Mouse (Mus musculus) heart, adult 2 months (tissue): ENCODE results near the gene Gm13278. TPM values are rescaled to one million over a fixed set of nuclear protein-coding genes. Genes with fewer than 3 reads are reported as not detected.
"Not testable (repeated sequence)": the region's sequence is repeated elsewhere in the genome, so short reads cannot be mapped to it uniquely, and the experiment has no call there.

Experiments used
- DNase-seq, 2 experiments: peaks; one replicate each; pipeline ENCODE4 v3.0.0; 2021
- H3K27ac ChIP-seq: fragments of 200-600 bp; 2 replicates; pipeline ENCODE4 v1.8.1; 2022
- H3K27me3 ChIP-seq: fragments of 200-500 bp; 2 replicates; pipeline ENCODE4 v1.6.1; 2012; ENCODE audit warnings: mild to moderate bottlenecking, low read length, inconsistent platforms, mixed read lengths; ENCODE audit not compliant: control insufficient read depth, insufficient read depth
- H3K36me3 ChIP-seq: fragments of 200-500 bp; 2 replicates; pipeline ENCODE4 v1.6.1; 2012; ENCODE audit warnings: low read length, inconsistent platforms; ENCODE audit not compliant: control insufficient read depth, insufficient read depth
- H3K4me1 ChIP-seq: fragments of 200-500 bp; 2 replicates; pipeline ENCODE4 v1.6.1; 2011; ENCODE audit warnings: low read length; ENCODE audit not compliant: control insufficient read depth, insufficient read depth
- H3K4me3 ChIP-seq: fragments of 200-600 bp; 2 replicates; pipeline ENCODE4 v1.8.1; 2022
- H3K79me2 ChIP-seq: fragments of 200-500 bp; replicated peaks from 2 replicates; pipeline ENCODE4 v1.6.1; 2012; ENCODE audit warnings: mild to moderate bottlenecking, inconsistent platforms, low read length, moderate library complexity, mixed read lengths; ENCODE audit not compliant: control insufficient read depth, insufficient read depth
- H3K9ac ChIP-seq: fragments of 200-500 bp; 2 replicates; pipeline ENCODE4 v1.6.1; 2012; ENCODE audit warnings: low read depth, mild to moderate bottlenecking, control low read depth, inconsistent platforms, low read length, mixed read lengths
- CTCF ChIP-seq: fragments of 200-600 bp; IDR thresholded peaks from 2 replicates; pipeline ENCODE4 v1.8.1; 2022; ENCODE audit warnings: antibody characterized with exemption, mild to moderate bottlenecking, moderate library complexity
- WGBS: fragments of 180-500 bp; shearing (Covaris S2); methylation state at CpG from one replicate; pipeline ENCODE4 v1.1.7; 2018; 5-methylcytosine and 5-hydroxymethylcytosine counted together
- intact Hi-C: fragments of 180-260 bp; cut with DNase I; formaldehyde crosslinking; loops from one replicate; pipeline ENCODE4 v1.15.1; 2025
- polyA plus RNA-seq: library from polyadenylated mRNA; depleted of rRNA; stranded (reverse); fragments of >200 nt; gene quantifications from 2 replicates; pipeline ENCODE4 v1.2.3, GENCODE M21; 2012
- total RNA-seq, 2 experiments: library from RNA; stranded (reverse); gene quantifications; 2 replicates each; pipeline ENCODE4 v1.2.3; 2021

Gene Gm13278
- total and polyA plus RNA-seq, 3 experiments, result not detected

GRCm38 (mm10) chr4:88779550-88779949 lies 11.8 kb upstream of the Gm13278 start, which contains the start of gene Gm13272:
Gene Gm13272, plus strand, starts transcription at chr4:88779850.
- H3K9ac ChIP-seq, intact Hi-C loops, DNase-seq, H3K27me3 ChIP-seq, H3K79me2 ChIP-seq, H3K4me3 ChIP-seq, H3K4me1 ChIP-seq, H3K27ac ChIP-seq, H3K36me3 ChIP-seq: not testable (repeated sequence)
- WGBS, result no CpG with 5 or more reads among the region's 29 CpGs

GRCm38 (mm10) chr4:88780320-88780719 lies 11.0 kb upstream of the Gm13278 start:
- intact Hi-C loops, H3K36me3 ChIP-seq, H3K4me3 ChIP-seq, H3K79me2 ChIP-seq, H3K27ac ChIP-seq, H3K4me1 ChIP-seq, H3K27me3 ChIP-seq, H3K9ac ChIP-seq: not testable (repeated sequence)
- peak in 1 of 2 experiments; percentile 13 for DNase-seq
- WGBS, result 51% methylated on average over 16 of the region's 18 CpGs

- not testable (repeated sequence) for H3K27ac ChIP-seq
- H3K9ac ChIP-seq, result peak within 1 kb of the TSS; percentile 60
- 16% methylated on average over 4 of the region's 7 CpGs for WGBS
Observed at GRCm38 (mm10) chr4:88781831-88782230, 9.5 kb upstream of the Gm13278 start, which contains the start of gene Ifnz. Gene Ifnz, plus strand, starts transcription at chr4:88782131.

GRCm38 (mm10) chr4:88782335-88782734 lies 9.0 kb upstream of the Gm13278 start:
- DNase-seq, result peak in 1 of 2 experiments; percentile 56
- intact Hi-C loops, H3K4me3 ChIP-seq, H3K27me3 ChIP-seq, H3K36me3 ChIP-seq, H3K27ac ChIP-seq, H3K4me1 ChIP-seq, H3K79me2 ChIP-seq: not testable (repeated sequence)
- 0% methylated on average over 11 of the region's 31 CpGs for WGBS
- peak overlapping the region; percentile 60 for H3K9ac ChIP-seq
- peak; percentile 28; the same call in 1 of the 2 replicates for TF ChIP-seq CTCF

More at GRCm38 (mm10) chr4:88781831-88782230, 9.5 kb upstream of the Gm13278 start, which contains the start of gene Ifnz:
- H3K27me3 ChIP-seq, H3K36me3 ChIP-seq, intact Hi-C loops, DNase-seq, H3K79me2 ChIP-seq, H3K4me3 ChIP-seq, H3K4me1 ChIP-seq: not testable (repeated sequence)

- no CpG with 5 or more reads among the region's 27 CpGs for WGBS
- intact Hi-C loops, H3K27ac ChIP-seq, H3K36me3 ChIP-seq, H3K4me1 ChIP-seq, H3K4me3 ChIP-seq, H3K9ac ChIP-seq, H3K79me2 ChIP-seq, DNase-seq, H3K27me3 ChIP-seq: not testable (repeated sequence)
Observed at GRCm38 (mm10) chr4:88785409-88785808, 5.9 kb upstream of the Gm13278 start, which contains the start of gene Gm13276. Gene Gm13276, plus strand, starts transcription at chr4:88785709.

GRCm38 (mm10) chr4:88788402-88788801 lies 2.9 kb upstream of the Gm13278 start, which contains the start of gene Gm13277:
Gene Gm13277, plus strand, starts transcription at chr4:88788632.
- DNase-seq, result peak; percentile 68 to 78
- not testable (repeated sequence) for H3K4me1 ChIP-seq

GRCm38 (mm10) chr4:88793936-88794675 lies 2.8 kb downstream of the Gm13278 start, which contains the start of gene Gm13275:
Gene Gm13275, plus strand, starts transcription at chr4:88794487.
- peak; percentile 73 to 89 for DNase-seq
- Histone ChIP-seq H3K4me3 (peak within 1 kb of the TSS; percentile 16), H3K27ac (peak within 1 kb of the TSS; percentile 10)
- H3K9ac ChIP-seq, H3K4me1 ChIP-seq, H3K36me3 ChIP-seq, H3K79me2 ChIP-seq, H3K27me3 ChIP-seq, intact Hi-C loops: not testable (repeated sequence)
- WGBS, result under 1% methylated on average over 19 of the region's 52 CpGs
- peak; percentile 50 for TF ChIP-seq CTCF

More at GRCm38 (mm10) chr4:88788402-88788801, 2.9 kb upstream of the Gm13278 start, which contains the start of gene Gm13277:
- H3K9ac ChIP-seq, H3K79me2 ChIP-seq, H3K27me3 ChIP-seq, H3K36me3 ChIP-seq, H3K4me3 ChIP-seq, intact Hi-C loops, H3K27ac ChIP-seq: not testable (repeated sequence)
- 0% methylated on average over 5 of the region's 28 CpGs for WGBS
- TF ChIP-seq CTCF, result peak; percentile 52

- H3K4me1 ChIP-seq, H3K79me2 ChIP-seq, H3K27ac ChIP-seq, intact Hi-C loops, H3K9ac ChIP-seq, H3K27me3 ChIP-seq, H3K4me3 ChIP-seq, H3K36me3 ChIP-seq, DNase-seq: not testable (repeated sequence)
- no CpG with 5 or more reads among the region's 28 CpGs for WGBS
Observed at GRCm38 (mm10) chr4:88797097-88797496, 5.7 kb downstream of the Gm13278 start, which contains the start of gene Gm13279. Gene Gm13279, plus strand, starts transcription at chr4:88797397.

GRCm38 (mm10) chr4:88799365-88799764 lies 8.0 kb downstream of the Gm13278 start, which contains the start of gene Gm13285:
Gene Gm13285, plus strand, starts transcription at chr4:88799665.
- not testable (repeated sequence) for DNase-seq

More at GRCm38 (mm10) chr4:88799365-88799764, 8.0 kb downstream of the Gm13278 start, which contains the start of gene Gm13285:
- H3K4me3 ChIP-seq, H3K79me2 ChIP-seq, H3K4me1 ChIP-seq, intact Hi-C loops, H3K9ac ChIP-seq, H3K27ac ChIP-seq, H3K27me3 ChIP-seq, H3K36me3 ChIP-seq: not testable (repeated sequence)
- 12% methylated on average over 5 of the region's 7 CpGs for WGBS
